ENCODE assay signal across 15 mouse cellular contexts in genomic region chr9:61199077-61199753, GRCm38 (mm10).
A peak's percentile ranks its signal among the peaks of the same experiment; 100 is the strongest.
DNase-seq lines count a peak whose midpoint lies in the region; ATAC-seq and TF ChIP-seq lines count a peak whose summit lies in the region.
"Had no signal": no experiment of that assay in that cellular context is flagged by ENCODE, and none has a peak within 500 bp of the region (broad histone marks: within the 10 kb centered on the region; RNA-seq: fewer than 3 reads in every experiment).

No protein-coding gene starts in this region.

- no peak for TF ChIP-seq POLR2A in kidney, adult 2 months (IDR thresholded peaks at IDR 0.05; ENCODE audit: low read depth, low read length)
- TF ChIP-seq POLR2A in CH12.LX (IDR thresholded peaks at IDR 0.05; ENCODE audit: low read depth, low read length) = no peak
- no peak for TF ChIP-seq POLR2A in thymus, adult 2 months (IDR thresholded peaks at IDR 0.05; ENCODE audit: control insufficient read depth, extremely low read depth, insufficient read depth, low read length, poor library complexity)

- H3K27ac ChIP-seq in kidney, adult 2 months (ENCODE audit: insufficient read depth, low read depth, low read length) = no peak overlapping the region
- H3K27ac ChIP-seq in CH12.LX (ENCODE audit: insufficient read depth, low read depth) = no peak overlapping the region
- H3K27ac ChIP-seq in thymus, adult 2 months (ENCODE audit: control insufficient read depth, insufficient read depth, low read length) = no peak overlapping the region
- H3K27ac ChIP-seq: limb, embryonic 15.5 days; neural tube, embryonic 12.5 days; stomach, embryonic 15.5 days had no signal

- no peak for TF ChIP-seq RAD21 in CH12.LX (IDR thresholded peaks at IDR 0.05; ENCODE audit: low read depth, low read length)

- in situ Hi-C loops in CH12.LX (cut with MboI; ENCODE audit: low pct_ligation_motif_present, low pct_unique_long_range_greater_than_20kb, low sequenced_read_pairs) = no loop called here

- ATAC-seq in neutrophil, adult 5-6 weeks (ENCODE audit: extremely low read depth, insufficient number of reproducible peaks, low FRiP score, poor library complexity, severe bottlenecking) = peak; percentile 69

- no peaks in the 10 kb centered on the region for H3K9me3 ChIP-seq in CH12.LX (replicated peaks; ENCODE audit: low read length)
- H3K9me3 ChIP-seq: limb, embryonic 15.5 days; neural tube, embryonic 12.5 days; stomach, embryonic 15.5 days had no signal

- dilution Hi-C loops in CH12.LX (cut with MboI; ENCODE audit: extremely low pct_ligation_motif_present, extremely low pct_unique_long_range_greater_than_20kb, low sequenced_read_pairs) = no loop called here

- H3K27me3 ChIP-seq in kidney, adult 2 months (replicated peaks; ENCODE audit: control insufficient read depth, insufficient read depth, low read length) = no peaks in the 10 kb centered on the region
- peaks cover 2% of the 10 kb centered on the region for H3K27me3 ChIP-seq in CH12.LX (replicated peaks)
- H3K27me3 ChIP-seq in thymus, adult 2 months (ENCODE audit: control insufficient read depth, insufficient read depth, low read length) = no peaks in the 10 kb centered on the region
- H3K27me3 ChIP-seq: stomach, embryonic 15.5 days had no signal

- H3K9ac ChIP-seq in CH12.LX (ENCODE audit: insufficient read depth, low read depth) = no peak overlapping the region
- H3K9ac ChIP-seq: limb, embryonic 15.5 days; lung, embryonic 14.5 days; neural tube, embryonic 12.5 days; stomach, embryonic 15.5 days had no signal

- TF ChIP-seq CTCF in kidney, adult 2 months (conservative IDR thresholded peaks at IDR 0.05; ENCODE audit: insufficient read depth, insufficient read length, low read depth, low read length) = no peak
- no peak for TF ChIP-seq CTCF in CH12.LX (conservative IDR thresholded peaks at IDR 0.05 in 1 of 2, IDR thresholded peaks at IDR 0.05 in 1 of 2; ENCODE audit: low read depth in 2 of 2, low read length in 2 of 2)
- no peak for TF ChIP-seq CTCF in thymus, adult 2 months (IDR thresholded peaks at IDR 0.05; ENCODE audit: borderline replicate concordance, control insufficient read depth, extremely low read depth, insufficient read depth, low read length, poor library complexity)

- H3K36me3 ChIP-seq in kidney, adult 2 months (ENCODE audit: control insufficient read depth, insufficient read depth, low read length) = no peaks in the 10 kb centered on the region
- H3K36me3 ChIP-seq in CH12.LX (replicated peaks in 1 of 2; ENCODE audit: control insufficient read depth in 1 of 2, insufficient read depth in 1 of 2, low read length in 1 of 2) = no peaks in the 10 kb centered on the region
- no peaks in the 10 kb centered on the region for H3K36me3 ChIP-seq in thymus, adult 2 months (ENCODE audit: control insufficient read depth, insufficient read depth, low read length)
- H3K36me3 ChIP-seq: limb, embryonic 15.5 days; neural tube, embryonic 12.5 days; stomach, embryonic 15.5 days had no signal

- no peak for TF ChIP-seq EP300 in CH12.LX (IDR thresholded peaks at IDR 0.05; ENCODE audit: low read length)

- no peak overlapping the region for H3K4me3 ChIP-seq in kidney, adult 2 months (ENCODE audit: insufficient read depth, low read depth, low read length)
- no peak overlapping the region for H3K4me3 ChIP-seq in CH12.LX (replicated peaks in 1 of 3; ENCODE audit: low read depth in 2 of 3, low read length in 2 of 3, poor library complexity in 1 of 3)
- H3K4me3 ChIP-seq in thymus, adult 2 months (ENCODE audit: control insufficient read depth, insufficient read depth, low read length) = no peak overlapping the region
- H3K4me3 ChIP-seq: limb, embryonic 15.5 days; neural tube, embryonic 12.5 days; stomach, embryonic 15.5 days had no signal

- peak; percentile 21 to 37 for DNase-seq in kidney, postnatal 4 days
- DNase-seq in kidney, adult 2 months = no peak
- peak; percentile 53 for DNase-seq in CH12.LX (ENCODE audit: extremely low read depth)
- DNase-seq in adrenal gland, postnatal 10 days = peak; percentile 40
- DNase-seq in cerebellum, postnatal 25 days = no peak
- no peak for DNase-seq in thymus, adult 2 months
- DNase-seq: cerebellum, adult 18-20 months; kidney, postnatal 10 days; right cerebral cortex, adult 18-20 months had no signal

- H3K4me2 ChIP-seq in CH12.LX (ENCODE audit: insufficient read depth, low read depth, poor library complexity, severe bottlenecking) = no peak overlapping the region
- H3K4me2 ChIP-seq: heart, embryonic 11.5 days; limb, embryonic 15.5 days; lung, embryonic 14.5 days; neural tube, embryonic 12.5 days; stomach, embryonic 15.5 days had no signal

- no peaks in the 10 kb centered on the region for H3K4me1 ChIP-seq in kidney, adult 2 months (ENCODE audit: control insufficient read depth, insufficient read depth, low read length)
- peaks cover 4 to 27% of the 10 kb centered on the region in 2 experiments; a peak in 3 of 4 replicates for H3K4me1 ChIP-seq in CH12.LX (ENCODE audit: control insufficient read depth in 1 of 2, insufficient read depth in 2 of 2)
- H3K4me1 ChIP-seq in thymus, adult 2 months (replicated peaks; ENCODE audit: control insufficient read depth, insufficient read depth, low read length) = peaks cover 11% of the 10 kb centered on the region

- 63% methylated on average over 4 of the region's 4 CpGs for WGBS in kidney, adult 2 months
- 93% methylated on average over 4 of the region's 4 CpGs for WGBS in thymus, adult 2 months

- no peaks in the 10 kb centered on the region for H3K79me2 ChIP-seq in CH12.LX (replicated peaks; ENCODE audit: control insufficient read depth, extremely low read depth, insufficient read depth, poor library complexity, severe bottlenecking)

TF ChIP-seq in CH12.LX, 34 proteins besides CTCF, POLR2A, EP300 and RAD21:
- TF ChIP-seq ZKSCAN1 (IDR thresholded peaks at IDR 0.05; ENCODE audit: borderline replicate concordance, low read depth, low read length) = no peak
- TF ChIP-seq POLR2AphosphoS2 (IDR thresholded peaks at IDR 0.05; ENCODE audit: low read depth, low read length) = no peak
- no peak for TF ChIP-seq CHD1 (IDR thresholded peaks at IDR 0.05; ENCODE audit: low read depth, low read length)
- TF ChIP-seq ZC3H11A (IDR thresholded peaks at IDR 0.05; ENCODE audit: low read depth, low read length) = no peak
- no peak for TF ChIP-seq E2F4 (IDR thresholded peaks at IDR 0.05; ENCODE audit: insufficient replicate concordance, low read depth, low read length)
- no peak for TF ChIP-seq ZMIZ1 (IDR thresholded peaks at IDR 0.05; ENCODE audit: low read depth, low read length)
- no peak for TF ChIP-seq MAZ (IDR thresholded peaks at IDR 0.05; ENCODE audit: low read depth, low read length)
- no peak for TF ChIP-seq MEF2A (IDR thresholded peaks at IDR 0.05; ENCODE audit: borderline replicate concordance, low read depth, low read length)
- no peak for TF ChIP-seq ZNF384 (IDR thresholded peaks at IDR 0.05; ENCODE audit: low read depth, low read length)
- TF ChIP-seq RCOR1 (conservative IDR thresholded peaks at IDR 0.05; ENCODE audit: low read depth, low read length) = no peak
- TF ChIP-seq GABPA (IDR thresholded peaks at IDR 0.05; ENCODE audit: insufficient replicate concordance, low read depth, low read length) = no peak
- no peak for TF ChIP-seq TBP (conservative IDR thresholded peaks at IDR 0.05; ENCODE audit: low read depth, low read length)
- no peak for TF ChIP-seq MAX (IDR thresholded peaks at IDR 0.05; ENCODE audit: low read length)
- no peak for TF ChIP-seq MXI1 (IDR thresholded peaks at IDR 0.05; ENCODE audit: low read depth, low read length)
- TF ChIP-seq PAX5 (IDR thresholded peaks at IDR 0.05; ENCODE audit: low read length) = no peak
- TF ChIP-seq UBTF (IDR thresholded peaks at IDR 0.05; ENCODE audit: low read depth, low read length) = no peak
- TF ChIP-seq MYC (IDR thresholded peaks at IDR 0.05; ENCODE audit: low read depth, low read length) = no peak
- TF ChIP-seq ELF1 (IDR thresholded peaks at IDR 0.05; ENCODE audit: low read depth, low read length) = no peak
- no peak for TF ChIP-seq BHLHE40 (IDR thresholded peaks at IDR 0.05; ENCODE audit: low read depth, low read length)
- TF ChIP-seq SMC3 (IDR thresholded peaks at IDR 0.05; ENCODE audit: low read depth, low read length) = no peak
TF ChIP-seq in CH12.LX: peak in this region for 0.

Comparison
In these comparisons a context has a peak if more than half of its experiments do, and no peak if none do; other contexts are left out.
1. DNase-seq: peak in kidney, postnatal 4 days (2 of 2), CH12.LX (single experiment) and adrenal gland, postnatal 10 days (single experiment); none in kidney, adult 2 months (single experiment), cerebellum, postnatal 25 days (0 of 2) and thymus, adult 2 months (single experiment).